Mouse (Mus musculus) Patski (cell line): ENCODE data around the gene Usp46. TPM values are rescaled to one million over a fixed set of nuclear protein-coding genes. Genes with fewer than 3 reads are reported as not detected.
"Not testable (repeated sequence)": the region's sequence is repeated elsewhere in the genome, so short reads cannot be mapped to it uniquely, and the experiment has no call there.

Source experiments
- ATAC-seq: fragments of 100-300 bp; one replicate; pipeline ENCODE4 v1.8.0; 2021
- CTCF ChIA-PET: fragments of 350-600 bp; sonication (Branson Sonifier 250); formaldehyde crosslinking; loops from one replicate; lab custom pipeline; 2022; ENCODE audit warnings: inconsistent platforms; lab: Charles Lee
- POLR2A ChIA-PET: fragments of 350-600 bp; sonication (Branson Sonifier 250); formaldehyde crosslinking; loops from one replicate; lab custom pipeline; 2022; ENCODE audit warnings: antibody characterized with exemption, inconsistent platforms; lab: Charles Lee
- DNase-seq: peaks from one replicate; pipeline ENCODE4 v3.0.0-alpha.2; 2011; ENCODE audit warnings: low read depth, low spot score
- H3K27me3 ChIP-seq: fragments of 371-371 bp; one replicate; pipeline ENCODE4 v1.5.1; 2021
- CTCF ChIP-seq: fragments of 100-300 bp; IDR thresholded peaks from one replicate; pipeline ENCODE4 v1.5.1; 2021
- in situ Hi-C: fragments of 300-500 bp; cut with MboI; formaldehyde crosslinking; loops from 3 replicates; pipeline ENCODE4 v1.11.1; 2018; ENCODE audit warnings: low pct_unique_long_range_greater_than_20kb, mixed read lengths
- polyA plus RNA-seq: library from polyadenylated mRNA; unstranded; gene quantifications from one replicate; pipeline ENCODE4 v1.2.3, GENCODE M21; 2021

Gene Usp46
- polyA plus RNA-seq, 1 experiment from 2014 or later, result 21.0 TPM

DNA sequence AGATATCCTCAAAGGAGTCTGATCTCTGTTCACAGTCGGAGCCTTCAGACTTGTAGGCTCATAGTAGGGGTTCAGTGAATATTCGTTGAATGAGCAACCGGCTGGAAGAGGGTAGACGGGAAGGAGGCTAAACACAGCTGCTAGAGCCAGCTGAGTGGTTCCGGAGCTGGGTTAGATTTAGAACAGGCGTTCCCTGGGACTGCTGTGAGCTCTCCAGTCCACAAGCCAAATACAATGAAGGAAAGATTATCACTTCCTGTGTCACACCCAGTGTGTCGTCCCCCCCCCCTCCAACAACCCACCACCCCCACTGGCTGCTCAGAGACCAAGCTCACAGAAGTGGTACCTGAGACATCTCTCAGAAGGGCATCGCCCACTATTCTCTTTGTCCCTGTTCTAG lies 9.7 kb upstream of the Usp46 start:
- ATAC-seq (no peak), DNase-seq (no peak)
- ChIA-PET CTCF (interaction anchor here (1.1 to 3.1 kb wide), 3 partner anchors 9 to 200 kb away, joined by 3 to 10 read pairs (median 3); no protein-coding TSS in a partner anchor), POLR2A (interaction anchor here (1.0 kb wide), 1 partner anchor 8 kb away, joined by 5 read pairs; no protein-coding TSS in a partner anchor)
- TF ChIP-seq CTCF, result no peak
- H3K27me3 ChIP-seq, result no peaks in the 10 kb centered on the region
- in situ Hi-C loops, result loop anchor here (25.0 kb wide), 2 partner anchors 184 to 391 kb away; no protein-coding TSS in a partner anchor

DNA sequence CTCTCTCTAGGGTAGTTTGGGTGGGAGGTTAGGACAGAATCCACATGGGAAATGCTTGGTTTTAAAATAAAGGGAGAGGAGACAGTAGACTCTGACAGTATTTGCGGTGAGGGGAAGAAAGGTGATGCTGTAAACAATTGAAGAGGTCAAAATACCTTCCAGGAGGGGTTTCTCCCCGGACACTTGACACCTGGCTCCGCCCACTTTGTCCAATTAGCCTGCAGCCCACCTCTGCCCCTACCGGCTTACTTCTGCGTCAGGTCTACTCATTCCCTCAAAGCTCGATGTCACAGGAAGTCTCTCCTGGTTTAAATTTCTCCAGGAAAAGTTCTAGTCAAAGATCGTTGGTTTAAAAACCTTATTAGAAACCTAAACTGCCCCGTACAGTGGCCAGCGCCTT lies 8.5 kb upstream of the Usp46 start:
- TF ChIP-seq CTCF, result no peak
- CTCF ChIA-PET, result interaction anchor here (1.4 to 1.8 kb wide), 2 partner anchors 83 to 201 kb away, joined by 4 to 10 read pairs; no protein-coding TSS in a partner anchor
- POLR2A ChIA-PET, result no interaction called here
- DNase-seq, result no peak
- ATAC-seq, result no peak
- H3K27me3 ChIP-seq, result no peaks in the 10 kb centered on the region
- in situ Hi-C loops, result loop anchor here (25.0 kb wide), 2 partner anchors 186 to 389 kb away; no protein-coding TSS in a partner anchor

GRCm38 (mm10) chr5:74070564-74070963 lies 2.3 kb upstream of the Usp46 start:
- in situ Hi-C loops, result loop anchor here (5.0 kb wide), 1 partner anchor 73 kb away; no protein-coding TSS in a partner anchor
- H3K27me3 ChIP-seq, ATAC-seq, DNase-seq: not testable (repeated sequence)
- CTCF ChIA-PET, result interaction anchor here (1.3 to 2.4 kb wide), 4 partner anchors 22 to 207 kb away, joined by 3 to 26 read pairs (median 6); no protein-coding TSS in a partner anchor
- POLR2A ChIA-PET, result interaction anchor here (1.0 to 3.1 kb wide), 2 partner anchors 8 to 22 kb away, joined by 5 to 12 read pairs; no protein-coding TSS in a partner anchor

DNA sequence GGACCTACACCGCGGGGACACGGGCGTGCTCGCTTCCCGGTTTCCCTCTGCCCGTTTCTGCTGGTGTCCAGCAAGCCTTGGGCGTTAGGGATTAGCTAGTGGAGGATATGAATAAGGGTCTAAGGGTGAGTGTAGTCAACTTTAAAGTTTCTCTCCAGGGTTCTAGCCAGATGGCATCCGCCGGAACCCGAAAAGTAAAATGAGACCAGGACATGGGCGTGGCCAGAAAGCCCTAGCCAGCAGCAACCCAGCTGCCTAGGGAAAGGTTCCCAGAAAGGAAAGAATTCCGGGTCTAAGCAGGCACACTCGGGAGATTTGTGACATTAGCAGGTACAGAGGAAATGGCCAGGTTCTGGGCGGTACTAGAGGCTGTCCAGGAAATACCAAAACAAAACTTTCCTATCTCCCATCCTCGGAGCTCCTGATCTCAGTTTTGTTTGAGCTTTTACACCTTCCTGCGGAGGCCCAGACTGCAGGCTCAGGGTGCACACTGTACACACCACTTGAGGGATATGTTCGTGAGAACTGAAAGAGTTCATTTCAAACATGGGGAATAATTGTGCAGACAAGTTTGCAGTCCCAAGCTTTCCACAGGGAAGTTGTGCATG lies 587 bp upstream of the Usp46 start:
- no peak for TF ChIP-seq CTCF
- DNase-seq (peak; percentile 37), ATAC-seq (peak; percentile 78)
- in situ Hi-C loops, result no loop called here
- H3K27me3 ChIP-seq, result no peaks in the 10 kb centered on the region
- ChIA-PET CTCF (interaction anchor here (0.9 to 2.4 kb wide), 8 partner anchors 10 to 212 kb away, joined by 3 to 26 read pairs (median 7); no protein-coding TSS in a partner anchor), POLR2A (interaction anchor here (0.7 to 3.1 kb wide), 4 partner anchors 24 to 972 kb away, joined by 3 to 12 read pairs (median 4); no protein-coding TSS in a partner anchor)

- DNase-seq (no peak), ATAC-seq (no peak)
- in situ Hi-C loops, result no loop called here
- ChIA-PET CTCF (interaction anchor here (0.7 to 1.5 kb wide), 3 partner anchors 74 to 216 kb away, joined by 3 to 4 read pairs (median 3); no protein-coding TSS in a partner anchor), POLR2A (interaction anchor here (0.6 to 3.1 kb wide), 5 partner anchors 16 to 71 kb away, joined by 3 to 12 read pairs (median 3); no protein-coding TSS in a partner anchor)
- no peak for TF ChIP-seq CTCF
- no peaks in the 10 kb centered on the region for H3K27me3 ChIP-seq
Measured at GRCm38 (mm10) chr5:74067346-74067745, 885 bp downstream of the Usp46 start.

GRCm38 (mm10) chr5:74066416-74067115 lies 1.7 kb downstream of the Usp46 start:
- POLR2A ChIA-PET, result interaction anchor here (0.6 to 1.9 kb wide), 6 partner anchors 15 to 1284 kb away, joined by 3 to 9 read pairs (median 3); no protein-coding TSS in a partner anchor
- in situ Hi-C loops, result no loop called here
- no peak for ATAC-seq
- CTCF ChIA-PET, result interaction anchor here (1.0 to 1.6 kb wide), 5 partner anchors 27 to 217 kb away, joined by 3 to 5 read pairs (median 3); no protein-coding TSS in a partner anchor
- no peak for TF ChIP-seq CTCF
- DNase-seq, result no peak
- no peaks in the 10 kb centered on the region for H3K27me3 ChIP-seq

- no peaks in the 10 kb centered on the region for H3K27me3 ChIP-seq
- ChIA-PET CTCF (interaction anchor here (1.0 to 1.8 kb wide), 8 partner anchors 14 to 218 kb away, joined by 3 to 6 read pairs (median 4); no protein-coding TSS in a partner anchor), POLR2A (interaction anchor here (1.9 kb wide), 1 partner anchor 27 kb away, joined by 9 read pairs; no protein-coding TSS in a partner anchor)
- DNase-seq (no peak), ATAC-seq (no peak)
- in situ Hi-C loops, result no loop called here
- no peak for TF ChIP-seq CTCF
Measured at GRCm38 (mm10) chr5:74065565-74066275, 2.5 kb downstream of the Usp46 start.

DNA sequence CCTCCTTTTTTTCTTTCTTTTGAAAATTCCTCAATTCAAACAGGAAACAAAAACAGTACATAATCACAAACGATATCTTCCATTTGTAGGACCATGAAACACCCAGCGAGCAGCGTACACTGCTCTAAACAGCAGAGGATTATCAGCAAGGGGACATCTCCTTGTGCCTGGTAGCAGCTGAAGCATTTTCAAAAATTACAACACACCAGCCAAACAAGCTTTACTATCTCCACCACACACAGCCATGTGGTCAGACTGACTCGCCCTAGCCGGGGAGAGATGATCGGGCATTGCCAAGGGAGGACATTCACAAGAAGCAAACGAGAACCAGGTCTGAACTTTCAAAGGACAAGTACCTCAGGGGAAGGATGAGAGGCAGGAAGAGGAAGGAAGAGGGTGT lies 3.4 kb downstream of the Usp46 start:
- DNase-seq (no peak), ATAC-seq (no peak)
- in situ Hi-C loops, result no loop called here
- ChIA-PET POLR2A (interaction anchor here (1.9 kb wide), 1 partner anchor 28 kb away, joined by 9 read pairs; no protein-coding TSS in a partner anchor), CTCF (interaction anchor here (0.8 to 1.8 kb wide), 8 partner anchors 10 to 213 kb away, joined by 3 to 6 read pairs (median 4); no protein-coding TSS in a partner anchor)
- TF ChIP-seq CTCF, result no peak
- no peaks in the 10 kb centered on the region for H3K27me3 ChIP-seq

DNA sequence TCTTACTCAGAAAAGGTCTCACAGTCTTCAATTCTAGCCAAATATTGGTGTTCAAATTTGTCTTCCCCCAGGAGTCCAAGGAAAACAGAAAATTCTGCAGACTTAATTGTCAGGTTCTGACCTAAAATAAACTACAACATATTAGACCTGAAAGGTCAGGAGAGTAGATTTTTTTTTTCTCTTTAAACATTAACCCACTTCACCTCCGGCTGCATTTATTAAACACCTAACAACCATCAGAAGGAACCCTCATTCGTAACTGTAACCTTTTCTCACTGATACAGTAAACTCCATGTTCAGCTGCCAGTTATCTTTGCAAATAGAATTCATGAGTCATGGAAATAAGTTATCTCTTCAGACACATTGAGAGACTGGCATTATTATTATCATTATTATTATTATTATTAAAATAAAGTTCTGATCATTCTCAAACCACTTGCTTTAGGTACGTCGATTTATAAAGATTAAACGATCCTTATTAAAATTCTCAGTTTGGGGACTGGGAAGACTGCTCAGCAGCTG lies 4.9 kb downstream of the Usp46 start:
- CTCF ChIA-PET, result no interaction called here
- no peaks in the 10 kb centered on the region for H3K27me3 ChIP-seq
- ATAC-seq (no peak), DNase-seq (no peak)
- no peak for TF ChIP-seq CTCF
- POLR2A ChIA-PET, result no interaction called here
- in situ Hi-C loops, result no loop called here
